Mouse (Mus musculus) small intestine, adult 2 months (tissue): ENCODE measurements around the gene Cxcl3.

Source experiments
- CTCF ChIP-seq: fragments of 200-500 bp; IDR thresholded peaks from 2 replicates; pipeline ENCODE4 v1.5.1; 2012; ENCODE audit warnings: low read depth, mild to moderate bottlenecking, control low read depth, inconsistent platforms, low read length, moderate library complexity, mixed read lengths; ENCODE audit not compliant: insufficient replicate concordance, insufficient read length; ENCODE audit errors: extremely low read depth
- POLR2A ChIP-seq: fragments of 200-500 bp; IDR thresholded peaks from 2 replicates; pipeline ENCODE4 v1.6.1; 2012; ENCODE audit warnings: low read depth, mild to moderate bottlenecking, control low read depth, inconsistent platforms, low read length, moderate library complexity

- no peak for TF ChIP-seq CTCF
- TF ChIP-seq POLR2A, result no peak
Measured at GRCm38 (mm10) chr5:90794195-90794625, 8.3 kb downstream of the Cxcl3 start, which contains the start of gene Cxcl15.
